20 mouse cellular contexts compared by ENCODE assay signal in genomic region chr13:93234267-93235039, GRCm38 (mm10).
"Had no signal": no experiment of that assay in that cellular context is flagged by ENCODE, and none has a peak within 500 bp of the region (broad histone marks: within the 10 kb centered on the region; RNA-seq: fewer than 3 reads in every experiment).

No protein-coding gene starts in this region.

- H3K9ac ChIP-seq: limb, embryonic 12.5 days; limb, embryonic 15.5 days; lung, embryonic 14.5 days; midbrain, embryonic 12.5 days; midbrain, embryonic 15.5 days; neural tube, embryonic 12.5 days; neural tube, embryonic 15.5 days; stomach, embryonic 15.5 days had no signal

- ATAC-seq: hindbrain, postnatal 0 days; inflammation-experienced regulatory T-cells, adult 6 months; intestine, embryonic 16.5 days; lung, postnatal 0 days; midbrain, embryonic 15.5 days had no signal

- H3K27me3 ChIP-seq: limb, embryonic 12.5 days; limb, embryonic 15.5 days; midbrain, embryonic 12.5 days; midbrain, embryonic 15.5 days; neural tube, embryonic 12.5 days; neural tube, embryonic 15.5 days; stomach, embryonic 15.5 days had no signal

- H3K9me3 ChIP-seq: limb, embryonic 12.5 days; limb, embryonic 15.5 days; midbrain, embryonic 12.5 days; midbrain, embryonic 15.5 days; neural tube, embryonic 12.5 days; neural tube, embryonic 15.5 days; stomach, embryonic 15.5 days had no signal

- H3K4me2 ChIP-seq: limb, embryonic 12.5 days; limb, embryonic 15.5 days; lung, embryonic 14.5 days; midbrain, embryonic 12.5 days; midbrain, embryonic 15.5 days; neural tube, embryonic 12.5 days; neural tube, embryonic 15.5 days; stomach, embryonic 15.5 days had no signal

- H3K4me1 ChIP-seq: limb, embryonic 12.5 days; limb, embryonic 15.5 days; midbrain, embryonic 12.5 days; midbrain, embryonic 15.5 days; neural tube, embryonic 12.5 days; neural tube, embryonic 15.5 days; stomach, embryonic 15.5 days had no signal

- H3K27ac ChIP-seq: hindbrain, postnatal 0 days; limb, embryonic 12.5 days; limb, embryonic 15.5 days; macrophage; midbrain, embryonic 12.5 days; midbrain, embryonic 15.5 days; neural tube, embryonic 12.5 days; neural tube, embryonic 15.5 days; stomach, embryonic 15.5 days had no signal

- H3K4me3 ChIP-seq: limb, embryonic 12.5 days; limb, embryonic 15.5 days; midbrain, embryonic 12.5 days; midbrain, embryonic 15.5 days; neural tube, embryonic 12.5 days; neural tube, embryonic 15.5 days; stomach, embryonic 15.5 days had no signal

- H3K36me3 ChIP-seq: limb, embryonic 12.5 days; limb, embryonic 15.5 days; midbrain, embryonic 12.5 days; midbrain, embryonic 15.5 days; neural tube, embryonic 12.5 days; neural tube, embryonic 15.5 days; stomach, embryonic 15.5 days had no signal

- DNase-seq: kidney, postnatal 14 days; layer of hippocampus, postnatal 36 days; left cerebral cortex, postnatal 4 days; lung, embryonic 14.5 days; right cerebral cortex, adult 18-20 months; right cerebral cortex, postnatal 25 days; spleen, adult 18-20 months; thymus, postnatal 25 days had no signal
